8 mouse cellular contexts compared by ENCODE assay signal in genomic region chr17:62883476-62884128, GRCm38 (mm10). TPM values are rescaled to one million over a fixed set of nuclear protein-coding genes. Genes with fewer than 3 reads are reported as not detected.
DNase-seq lines count a peak whose midpoint lies in the region; ATAC-seq and TF ChIP-seq lines count a peak whose summit lies in the region.

No protein-coding gene starts in this region.

- no peaks in the 10 kb centered on the region for H3K36me3 ChIP-seq in kidney, embryonic 14.5 days (ENCODE audit: control insufficient read depth, insufficient read depth, low read length)
- no peaks in the 10 kb centered on the region for H3K36me3 ChIP-seq in liver, embryonic 14.5 days (replicated peaks; ENCODE audit: control insufficient read depth, insufficient read depth, low read depth)
- no peaks in the 10 kb centered on the region for H3K36me3 ChIP-seq in thymus, adult 2 months (ENCODE audit: control insufficient read depth, insufficient read depth, low read length)

- ATAC-seq in kidney, embryonic 14.5 days (ENCODE audit: low FRiP score, low TSS enrichment) = peak; percentile 9
- ATAC-seq in liver, embryonic 14.5 days (ENCODE audit: insufficient read depth) = no peak

- DNase-seq in ovary, postnatal 10 days (ENCODE audit: low spot score) = peak; percentile 24
- DNase-seq in ovary, adult 18-20 months (ENCODE audit: low spot score) = no peak
- DNase-seq in gastrocnemius, postnatal 4 days (ENCODE audit: low spot score in 2 of 2) = peak; percentile 23 to 43
- DNase-seq in liver, embryonic 14.5 days (ENCODE audit: low read depth in 3 of 3, low spot score in 3 of 3) = no peak
- peak; percentile 23 for DNase-seq in ovary, postnatal 14 days (ENCODE audit: low spot score)
- no peak for DNase-seq in thymus, adult 2 months

- H3K9me3 ChIP-seq in kidney, embryonic 14.5 days (ENCODE audit: control insufficient read depth, low read length) = no peaks in the 10 kb centered on the region
- H3K9me3 ChIP-seq in liver, embryonic 14.5 days (ENCODE audit: control insufficient read depth, low read length) = no peaks in the 10 kb centered on the region

- 0 out of 2 replicates have a peak overlapping the region, but pooled peaks have one; percentile 42 for H3K27ac ChIP-seq in cortical plate, adult 2 months (ENCODE audit: insufficient read depth, low read length)
- peak overlapping the region; percentile 67; the same call in 1 of the 2 replicates for H3K27ac ChIP-seq in kidney, embryonic 14.5 days (ENCODE audit: low read depth, low read length)
- no peak overlapping the region for H3K27ac ChIP-seq in liver, embryonic 14.5 days
- H3K27ac ChIP-seq in thymus, adult 2 months (ENCODE audit: control insufficient read depth, insufficient read depth, low read length) = no peak overlapping the region

- H3K4me3 ChIP-seq in cortical plate, adult 2 months (ENCODE audit: insufficient read depth, low read length) = peak overlapping the region; percentile 57
- H3K4me3 ChIP-seq in kidney, embryonic 14.5 days (ENCODE audit: low read length) = peak overlapping the region; percentile 82
- peak overlapping the region; percentile 31 to 57 for H3K4me3 ChIP-seq in liver, embryonic 14.5 days (ENCODE audit: insufficient read depth in 1 of 2, low read depth in 2 of 2, low read length in 2 of 2)
- no peak overlapping the region for H3K4me3 ChIP-seq in thymus, adult 2 months (ENCODE audit: control insufficient read depth, insufficient read depth, low read length)

- H3K27me3 ChIP-seq in kidney, embryonic 14.5 days (ENCODE audit: control insufficient read depth, insufficient read depth, low read length) = no peaks in the 10 kb centered on the region
- H3K27me3 ChIP-seq in liver, embryonic 14.5 days (ENCODE audit: control insufficient read depth, insufficient read depth, low read length) = peaks cover 67% of the 10 kb centered on the region
- peaks cover 13% of the 10 kb centered on the region for H3K27me3 ChIP-seq in thymus, adult 2 months (ENCODE audit: control insufficient read depth, insufficient read depth, low read length)

- under 1% methylated on average over 34 of the region's 34 CpGs for WGBS in kidney, embryonic 14.5 days
- WGBS in liver, embryonic 14.5 days (ENCODE audit: insufficient replicate concordance) = under 1% methylated on average over 34 of the region's 34 CpGs
- WGBS in thymus, adult 2 months = 2% methylated on average over 34 of the region's 34 CpGs

- H3K4me1 ChIP-seq in cortical plate, adult 2 months (ENCODE audit: control insufficient read depth, insufficient read depth, low read length) = peaks cover 1% of the 10 kb centered on the region; the same call in 1 of the 2 replicates
- H3K4me1 ChIP-seq in kidney, embryonic 14.5 days (ENCODE audit: control insufficient read depth, insufficient read depth, low read length) = 0 out of 2 replicates have a peak, but pooled peaks cover 3% of the 10 kb centered on the region
- H3K4me1 ChIP-seq in liver, embryonic 14.5 days (replicated peaks; ENCODE audit: control insufficient read depth in 2 of 2, insufficient read depth in 2 of 2, low read length in 1 of 2) = no peaks in the 10 kb centered on the region
- 0 out of 2 replicates have a peak, but pooled peaks cover 6% of the 10 kb centered on the region for H3K4me1 ChIP-seq in thymus, adult 2 months (replicated peaks; ENCODE audit: control insufficient read depth, insufficient read depth, low read length)

- no peak for TF ChIP-seq POLR2A in cortical plate, adult 2 months (IDR thresholded peaks at IDR 0.05; ENCODE audit: extremely low read depth, insufficient read depth, low read length)
- no peak for TF ChIP-seq POLR2A in thymus, adult 2 months (IDR thresholded peaks at IDR 0.05; ENCODE audit: control insufficient read depth, extremely low read depth, insufficient read depth, low read length, poor library complexity)

- TF ChIP-seq CTCF in cortical plate, adult 2 months (IDR thresholded peaks at IDR 0.05; ENCODE audit: extremely low read depth, insufficient read depth, low read length) = no peak
- no peak for TF ChIP-seq CTCF in liver, embryonic 14.5 days (IDR thresholded peaks at IDR 0.05; ENCODE audit: low read depth)
- TF ChIP-seq CTCF in thymus, adult 2 months (IDR thresholded peaks at IDR 0.05; ENCODE audit: borderline replicate concordance, control insufficient read depth, extremely low read depth, insufficient read depth, low read length, poor library complexity) = no peak

- H3K9ac ChIP-seq in kidney, embryonic 14.5 days (ENCODE audit: low read depth, low read length) = peak overlapping the region; percentile 65
- H3K9ac ChIP-seq in liver, embryonic 14.5 days (replicated peaks) = no peak overlapping the region

- TF ChIP-seq EP300 in liver, embryonic 14.5 days (IDR thresholded peaks at IDR 0.05; ENCODE audit: low read depth) = no peak

- peak overlapping the region; percentile 97 for H3K4me2 ChIP-seq in kidney, embryonic 14.5 days (replicated peaks; ENCODE audit: low read depth, low read length)
- H3K4me2 ChIP-seq in liver, embryonic 14.5 days (ENCODE audit: low read depth) = peak overlapping the region; percentile 64

RNA-seq across cellular contexts. Expression of gene Efna5, which starts 2.5 kb away (rescaled TPM):
- polyA plus RNA-seq in cortical plate, adult 2 months (2012; rRNA removed) = 13.6 and 14.8 TPM in 2 replicates
- 1 to 10 TPM; 6.2 to 8.4 TPM for total RNA-seq in gastrocnemius, postnatal 4 days (2021)
- polyA plus RNA-seq in kidney, embryonic 14.5 days (2014; fragmentation: Nextera tagmentation; extraction: Ambion mirVana) = 26.6 and 36.4 TPM in 2 replicates
- 0.29 and 0.40 TPM in 2 replicates for polyA plus RNA-seq in liver, embryonic 14.5 days (2012; rRNA removed)
- polyA plus RNA-seq in liver, embryonic 14.5 days (2014; fragmentation: Nextera tagmentation; extraction: Ambion mirVana) = 1.2 and 1.6 TPM in 2 replicates
- polyA plus RNA-seq in thymus, adult 2 months (2012; rRNA removed) = 0.80 and 1.9 TPM in 2 replicates

Comparison
In these comparisons a context has a peak if more than half of its experiments do, and no peak if none do; other contexts are left out.
1. DNase-seq: peak in ovary, postnatal 10 days (single experiment), gastrocnemius, postnatal 4 days (2 of 2) and ovary, postnatal 14 days (single experiment); none in ovary, adult 18-20 months (single experiment), liver, embryonic 14.5 days (0 of 3) and thymus, adult 2 months (single experiment).
2. H3K27ac ChIP-seq: peak in cortical plate, adult 2 months (single experiment) and kidney, embryonic 14.5 days (single experiment); none in liver, embryonic 14.5 days (single experiment) and thymus, adult 2 months (single experiment).